Mouse (Mus musculus): ENCODE results near the gene Ctla4. TPM values are rescaled to one million over a fixed set of nuclear protein-coding genes. Genes with fewer than 3 reads are reported as not detected.

The Ctla4 gene
- total RNA-seq, 1 experiment, result not detected

- Histone ChIP-seq H3K4me1 (ENCODE audit: control insufficient read depth in 2 of 2, insufficient read depth in 2 of 2, low read length in 2 of 2, poor library complexity in 1 of 2) (no peaks in the 10 kb centered on the region), H3K9me3 (ENCODE audit: control insufficient read depth, insufficient read depth, low read depth, low read length) (no peaks in the 10 kb centered on the region), H3K4me3 (ENCODE audit: insufficient read depth in 1 of 2, low read depth in 1 of 2, low read length in 2 of 2, poor library complexity in 1 of 2, severe bottlenecking in 1 of 2) (no peak overlapping the region), H3K36me3 (ENCODE audit: control insufficient read depth, insufficient read depth, low read length, poor library complexity, severe bottlenecking) (no peaks in the 10 kb centered on the region), H3K9ac (ENCODE audit: insufficient read depth, low read depth, low read length, poor library complexity, severe bottlenecking) (no peak overlapping the region), H3K27ac (ENCODE audit: insufficient read depth, low read depth, low read length, poor library complexity, severe bottlenecking) (no peak overlapping the region)
- in situ Hi-C loops (cut with MboI; ENCODE audit: low sequenced_read_pairs in 2 of 2, unreplicated experiment in 2 of 2), result no loop called here
- TF ChIP-seq ZC3H11A (IDR thresholded peaks at IDR 0.05; ENCODE audit: borderline replicate concordance, low read depth, low read length) (no peak), MAFK (IDR thresholded peaks at IDR 0.05; ENCODE audit: insufficient read depth, low read depth, low read length) (no peak)
- DNase-seq (ENCODE audit: low read depth, low spot score), result no peak
Observed at GRCm38 (mm10) chr1:60903126-60903525, 16.3 kb downstream of the Ctla4 start.

GRCm38 (mm10) chr1:60904456-60904978, 17.7 kb downstream of the Ctla4 start:
- in situ Hi-C loops (cut with MboI; ENCODE audit: low sequenced_read_pairs in 2 of 2, unreplicated experiment in 2 of 2), result no loop called here
- Histone ChIP-seq H3K4me1 (ENCODE audit: control insufficient read depth in 2 of 2, insufficient read depth in 2 of 2, low read length in 2 of 2, poor library complexity in 1 of 2) (no peaks in the 10 kb centered on the region), H3K4me3 (ENCODE audit: insufficient read depth in 1 of 2, low read depth in 1 of 2, low read length in 2 of 2, poor library complexity in 1 of 2, severe bottlenecking in 1 of 2) (no peak overlapping the region), H3K36me3 (ENCODE audit: control insufficient read depth, insufficient read depth, low read length, poor library complexity, severe bottlenecking) (no peaks in the 10 kb centered on the region), H3K27ac (ENCODE audit: insufficient read depth, low read depth, low read length, poor library complexity, severe bottlenecking) (no peak overlapping the region), H3K9me3 (ENCODE audit: control insufficient read depth, insufficient read depth, low read depth, low read length) (no peaks in the 10 kb centered on the region), H3K9ac (ENCODE audit: insufficient read depth, low read depth, low read length, poor library complexity, severe bottlenecking) (no peak overlapping the region)
- DNase-seq (ENCODE audit: low read depth, low spot score), result no peak
- TF ChIP-seq CHD2 (IDR thresholded peaks at IDR 0.05; ENCODE audit: low read depth, low read length) (no peak), HCFC1 (IDR thresholded peaks at IDR 0.05; ENCODE audit: borderline replicate concordance, insufficient read depth, low read length) (no peak), MAFK (IDR thresholded peaks at IDR 0.05; ENCODE audit: insufficient read depth, low read depth, low read length) (no peak), ZNF384 (IDR thresholded peaks at IDR 0.05; ENCODE audit: low read depth, low read length) (no peak), ZC3H11A (IDR thresholded peaks at IDR 0.05; ENCODE audit: borderline replicate concordance, low read depth, low read length) (no peak)

GRCm38 (mm10) chr1:60907466-60907865, 20.7 kb downstream of the Ctla4 start:
- DNase-seq (ENCODE audit: low read depth, low spot score), result no peak
- in situ Hi-C loops (cut with MboI; ENCODE audit: low sequenced_read_pairs in 2 of 2, unreplicated experiment in 2 of 2), result no loop called here
- Histone ChIP-seq H3K36me3 (ENCODE audit: control insufficient read depth, insufficient read depth, low read length, poor library complexity, severe bottlenecking) (no peaks in the 10 kb centered on the region), H3K27ac (ENCODE audit: insufficient read depth, low read depth, low read length, poor library complexity, severe bottlenecking) (no peak overlapping the region), H3K4me3 (ENCODE audit: insufficient read depth in 1 of 2, low read depth in 1 of 2, low read length in 2 of 2, poor library complexity in 1 of 2, severe bottlenecking in 1 of 2) (no peak overlapping the region), H3K4me1 (ENCODE audit: control insufficient read depth in 2 of 2, insufficient read depth in 2 of 2, low read length in 2 of 2, poor library complexity in 1 of 2) (no peaks in the 10 kb centered on the region), H3K9me3 (ENCODE audit: control insufficient read depth, insufficient read depth, low read depth, low read length) (no peaks in the 10 kb centered on the region), H3K9ac (ENCODE audit: insufficient read depth, low read depth, low read length, poor library complexity, severe bottlenecking) (no peak overlapping the region)
- TF ChIP-seq ZNF384 (IDR thresholded peaks at IDR 0.05; ENCODE audit: low read depth, low read length) (no peak), CHD2 (IDR thresholded peaks at IDR 0.05; ENCODE audit: low read depth, low read length) (no peak), MAFK (IDR thresholded peaks at IDR 0.05; ENCODE audit: insufficient read depth, low read depth, low read length) (no peak), ZC3H11A (IDR thresholded peaks at IDR 0.05; ENCODE audit: borderline replicate concordance, low read depth, low read length) (no peak), HCFC1 (IDR thresholded peaks at IDR 0.05; ENCODE audit: borderline replicate concordance, insufficient read depth, low read length) (no peak)

- TF ChIP-seq CHD2 (IDR thresholded peaks at IDR 0.05; ENCODE audit: low read depth, low read length), result no peak
- no peak for TF ChIP-seq MAFK (IDR thresholded peaks at IDR 0.05; ENCODE audit: insufficient read depth, low read depth, low read length)
- no peak for TF ChIP-seq ZNF384 (IDR thresholded peaks at IDR 0.05; ENCODE audit: low read depth, low read length)
- no peak for TF ChIP-seq ZC3H11A (IDR thresholded peaks at IDR 0.05; ENCODE audit: borderline replicate concordance, low read depth, low read length)
- TF ChIP-seq HCFC1 (IDR thresholded peaks at IDR 0.05; ENCODE audit: borderline replicate concordance, insufficient read depth, low read length), result no peak
- H3K9ac ChIP-seq (ENCODE audit: insufficient read depth, low read depth, low read length, poor library complexity, severe bottlenecking), result no peak overlapping the region
- DNase-seq (ENCODE audit: low read depth, low spot score), result no peak
- H3K4me3 ChIP-seq (ENCODE audit: insufficient read depth in 1 of 2, low read depth in 1 of 2, low read length in 2 of 2, poor library complexity in 1 of 2, severe bottlenecking in 1 of 2), result no peak overlapping the region
- H3K27ac ChIP-seq (ENCODE audit: insufficient read depth, low read depth, low read length, poor library complexity, severe bottlenecking), result no peak overlapping the region
- in situ Hi-C loops (cut with MboI; ENCODE audit: low sequenced_read_pairs in 2 of 2, unreplicated experiment in 2 of 2), result no loop called here
- H3K9me3 ChIP-seq (ENCODE audit: control insufficient read depth, insufficient read depth, low read depth, low read length), result no peaks in the 10 kb centered on the region
- H3K36me3 ChIP-seq (ENCODE audit: control insufficient read depth, insufficient read depth, low read length, poor library complexity, severe bottlenecking), result no peaks in the 10 kb centered on the region
- no peaks in the 10 kb centered on the region for H3K4me1 ChIP-seq (ENCODE audit: control insufficient read depth in 2 of 2, insufficient read depth in 2 of 2, low read length in 2 of 2, poor library complexity in 1 of 2)
Observed at GRCm38 (mm10) chr1:60908751-60909161, 22.0 kb downstream of the Ctla4 start.

- Histone ChIP-seq H3K4me3 (ENCODE audit: insufficient read depth in 1 of 2, low read depth in 1 of 2, low read length in 2 of 2, poor library complexity in 1 of 2, severe bottlenecking in 1 of 2) (no peak overlapping the region), H3K9ac (ENCODE audit: insufficient read depth, low read depth, low read length, poor library complexity, severe bottlenecking) (no peak overlapping the region), H3K9me3 (ENCODE audit: control insufficient read depth, insufficient read depth, low read depth, low read length) (no peaks in the 10 kb centered on the region), H3K27ac (ENCODE audit: insufficient read depth, low read depth, low read length, poor library complexity, severe bottlenecking) (no peak overlapping the region), H3K4me1 (ENCODE audit: control insufficient read depth in 2 of 2, insufficient read depth in 2 of 2, low read length in 2 of 2, poor library complexity in 1 of 2) (no peaks in the 10 kb centered on the region), H3K36me3 (ENCODE audit: control insufficient read depth, insufficient read depth, low read length, poor library complexity, severe bottlenecking) (no peaks in the 10 kb centered on the region)
- DNase-seq (ENCODE audit: low read depth, low spot score), result no peak
- TF ChIP-seq CHD2 (IDR thresholded peaks at IDR 0.05; ENCODE audit: low read depth, low read length) (no peak), ZC3H11A (IDR thresholded peaks at IDR 0.05; ENCODE audit: borderline replicate concordance, low read depth, low read length) (no peak), HCFC1 (IDR thresholded peaks at IDR 0.05; ENCODE audit: borderline replicate concordance, insufficient read depth, low read length) (no peak)
- in situ Hi-C loops (cut with MboI; ENCODE audit: low sequenced_read_pairs in 2 of 2, unreplicated experiment in 2 of 2), result no loop called here
Observed at GRCm38 (mm10) chr1:60909746-60910145, 22.9 kb downstream of the Ctla4 start.

Measured in ES-E14 (cell line).